Mouse (Mus musculus): ENCODE measurements around the gene Tomm40l. TPM values are rescaled to one million over a fixed set of nuclear protein-coding genes. Genes with fewer than 3 reads are reported as not detected.

Tomm40l gene
- polyA plus RNA-seq, 1 experiment from 2014 or later: 11.8 TPM

- no peak overlapping the region for H3K9ac ChIP-seq (ENCODE audit: low read depth, low read length)
- peaks cover 10% of the 10 kb centered on the region for H3K4me1 ChIP-seq (ENCODE audit: control insufficient read depth, low read depth, low read length)
- H3K4me2 ChIP-seq (ENCODE audit: low read depth, low read length): no peak overlapping the region
- WGBS (ENCODE audit: insufficient replicate concordance): 57% methylated on average over 3 of the region's 3 CpGs
- H3K27me3 ChIP-seq (ENCODE audit: control insufficient read depth, insufficient read depth, low read depth, low read length): peaks cover 13% of the 10 kb centered on the region
- no peaks in the 10 kb centered on the region for H3K36me3 ChIP-seq (ENCODE audit: control insufficient read depth, insufficient read depth)
- H3K9me3 ChIP-seq (replicated peaks; ENCODE audit: control insufficient read depth, low read length): no peaks in the 10 kb centered on the region
- no peak overlapping the region for H3K4me3 ChIP-seq (ENCODE audit: low read depth, low read length)
- H3K27ac ChIP-seq (ENCODE audit: low read length): no peak overlapping the region
- no peak for ATAC-seq (ENCODE audit: low read depth)
Measured at GRCm38 (mm10) chr1:171263666-171264461, 41.5 kb upstream of the Tomm40l start.

DNA sequence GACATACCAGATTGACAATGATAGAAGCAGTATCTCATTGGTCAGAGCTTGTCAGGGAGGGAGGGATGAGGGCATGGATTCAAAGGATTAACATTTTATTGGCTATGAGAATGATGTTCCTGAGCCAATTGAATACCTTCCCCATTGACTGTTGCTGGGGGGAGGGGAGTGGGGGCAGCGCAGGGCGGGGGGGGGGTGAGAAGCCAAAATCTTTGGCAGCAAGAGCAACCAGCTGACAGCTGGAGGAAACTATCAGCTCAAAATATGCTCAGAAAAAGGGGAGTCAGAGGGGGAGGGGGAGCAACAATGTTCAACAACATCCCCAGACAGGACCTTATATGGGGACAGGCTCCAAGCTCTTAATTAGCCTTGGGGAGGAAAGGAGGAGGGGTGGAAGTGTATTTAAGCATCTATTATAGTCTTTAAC, 40.9 kb upstream of the Tomm40l start:
- H3K4me3 ChIP-seq (ENCODE audit: low read depth, low read length): no peak overlapping the region
- peaks cover 7% of the 10 kb centered on the region for H3K4me1 ChIP-seq (ENCODE audit: control insufficient read depth, low read depth, low read length)
- H3K36me3 ChIP-seq (ENCODE audit: control insufficient read depth, insufficient read depth): no peaks in the 10 kb centered on the region
- H3K27ac ChIP-seq (ENCODE audit: low read length): no peak overlapping the region
- peak overlapping the region; percentile 10; the same call in 1 of the 2 replicates for H3K4me2 ChIP-seq (ENCODE audit: low read depth, low read length)
- no peaks in the 10 kb centered on the region for H3K9me3 ChIP-seq (replicated peaks; ENCODE audit: control insufficient read depth, low read length)
- H3K9ac ChIP-seq (ENCODE audit: low read depth, low read length): no peak overlapping the region
- WGBS (ENCODE audit: insufficient replicate concordance): 0% methylated on average over 2 of the region's 2 CpGs
- peaks cover 16% of the 10 kb centered on the region for H3K27me3 ChIP-seq (ENCODE audit: control insufficient read depth, insufficient read depth, low read depth, low read length)
- peak; percentile 48 for ATAC-seq (ENCODE audit: low read depth)

GRCm38 (mm10) chr1:171262594-171263130, 40.3 kb upstream of the Tomm40l start:
- no peak overlapping the region for H3K9ac ChIP-seq (ENCODE audit: low read depth, low read length)
- peak overlapping the region; percentile 28; the same call in 1 of the 2 replicates for H3K27ac ChIP-seq (ENCODE audit: low read length)
- H3K4me2 ChIP-seq (ENCODE audit: low read depth, low read length): peak overlapping the region; percentile 10
- peaks cover 7% of the 10 kb centered on the region for H3K4me1 ChIP-seq (ENCODE audit: control insufficient read depth, low read depth, low read length)
- H3K36me3 ChIP-seq (ENCODE audit: control insufficient read depth, insufficient read depth): no peaks in the 10 kb centered on the region
- peaks cover 16% of the 10 kb centered on the region for H3K27me3 ChIP-seq (ENCODE audit: control insufficient read depth, insufficient read depth, low read depth, low read length)
- H3K9me3 ChIP-seq (replicated peaks; ENCODE audit: control insufficient read depth, low read length): no peaks in the 10 kb centered on the region
- 2% methylated on average over 8 of the region's 8 CpGs for WGBS (ENCODE audit: insufficient replicate concordance)
- H3K4me3 ChIP-seq (ENCODE audit: low read depth, low read length): no peak overlapping the region
- ATAC-seq (ENCODE audit: low read depth): peak; percentile 26

DNA sequence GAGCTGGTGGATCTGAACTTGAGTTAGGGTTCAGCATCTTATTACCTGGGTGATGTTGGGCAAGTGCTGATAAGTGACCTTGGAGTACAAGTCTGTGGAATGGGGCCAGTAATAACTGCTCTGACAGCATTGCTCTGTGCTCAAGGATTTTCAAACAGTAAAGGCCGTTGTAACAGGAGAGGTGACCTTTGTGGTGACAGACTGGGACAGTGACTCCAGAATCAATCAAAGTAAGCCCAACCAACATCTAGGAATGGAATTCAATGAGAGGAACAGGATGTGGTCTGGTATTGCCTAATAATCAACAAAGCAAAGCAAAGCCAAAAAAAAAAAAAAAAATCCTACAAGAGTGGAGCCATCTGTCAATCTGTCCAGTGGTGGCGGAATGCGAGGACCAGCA, 38.0 kb upstream of the Tomm40l start:
- Histone ChIP-seq H3K9ac (ENCODE audit: low read depth, low read length) (no peak overlapping the region), H3K9me3 (replicated peaks; ENCODE audit: control insufficient read depth, low read length) (no peaks in the 10 kb centered on the region), H3K4me2 (ENCODE audit: low read depth, low read length) (no peak overlapping the region), H3K4me1 (ENCODE audit: control insufficient read depth, low read depth, low read length) (peaks cover 4% of the 10 kb centered on the region; the same call in 1 of the 2 replicates), H3K27me3 (ENCODE audit: control insufficient read depth, insufficient read depth, low read depth, low read length) (peaks cover 16% of the 10 kb centered on the region), H3K4me3 (ENCODE audit: low read depth, low read length) (no peak overlapping the region), H3K27ac (ENCODE audit: low read length) (no peak overlapping the region), H3K36me3 (ENCODE audit: control insufficient read depth, insufficient read depth) (no peaks in the 10 kb centered on the region)
- WGBS (ENCODE audit: insufficient replicate concordance): 22% methylated on average over 3 of the region's 3 CpGs
- ATAC-seq (ENCODE audit: low read depth): no peak

DNA sequence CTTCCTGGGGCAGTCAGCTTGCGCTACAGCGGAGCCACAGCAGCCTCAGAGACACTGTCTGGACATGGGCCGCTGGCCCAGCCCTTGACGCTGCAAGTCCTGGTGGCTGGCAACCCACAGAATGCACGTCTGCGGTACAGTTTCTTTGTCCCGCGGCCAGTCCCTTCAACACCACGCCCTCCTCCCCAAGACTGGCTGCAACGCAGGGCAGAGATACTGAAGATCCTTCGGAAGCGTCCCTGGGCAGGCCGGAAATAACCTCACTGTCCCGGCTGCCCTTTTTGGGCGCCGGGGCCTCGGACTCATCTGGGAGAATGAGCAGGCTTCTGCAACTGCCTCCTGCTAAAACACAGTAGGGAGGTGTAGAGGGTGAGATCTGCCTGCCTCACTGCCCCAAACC, 36.6 kb upstream of the Tomm40l start:
- H3K27ac ChIP-seq (ENCODE audit: low read length): no peak overlapping the region
- ATAC-seq (ENCODE audit: low read depth): no peak
- H3K27me3 ChIP-seq (ENCODE audit: control insufficient read depth, insufficient read depth, low read depth, low read length): peaks cover 16% of the 10 kb centered on the region
- peaks cover 4% of the 10 kb centered on the region; the same call in 1 of the 2 replicates for H3K4me1 ChIP-seq (ENCODE audit: control insufficient read depth, low read depth, low read length)
- WGBS (ENCODE audit: insufficient replicate concordance): 63% methylated on average over 17 of the region's 17 CpGs
- H3K4me3 ChIP-seq (ENCODE audit: low read depth, low read length): no peak overlapping the region
- no peaks in the 10 kb centered on the region for H3K9me3 ChIP-seq (replicated peaks; ENCODE audit: control insufficient read depth, low read length)
- no peaks in the 10 kb centered on the region for H3K36me3 ChIP-seq (ENCODE audit: control insufficient read depth, insufficient read depth)
- no peak overlapping the region for H3K4me2 ChIP-seq (ENCODE audit: low read depth, low read length)
- no peak overlapping the region for H3K9ac ChIP-seq (ENCODE audit: low read depth, low read length)

- H3K9ac ChIP-seq (ENCODE audit: low read depth, low read length): no peak overlapping the region
- H3K9me3 ChIP-seq (replicated peaks; ENCODE audit: control insufficient read depth, low read length): no peaks in the 10 kb centered on the region
- H3K27me3 ChIP-seq (ENCODE audit: control insufficient read depth, insufficient read depth, low read depth, low read length): peaks cover 16% of the 10 kb centered on the region
- H3K4me3 ChIP-seq (ENCODE audit: low read depth, low read length): no peak overlapping the region
- ATAC-seq (ENCODE audit: low read depth): no peak
- H3K4me1 ChIP-seq (ENCODE audit: control insufficient read depth, low read depth, low read length): peaks cover 4% of the 10 kb centered on the region; the same call in 1 of the 2 replicates
- 63% methylated on average over 9 of the region's 9 CpGs for WGBS (ENCODE audit: insufficient replicate concordance)
- H3K27ac ChIP-seq (ENCODE audit: low read length): no peak overlapping the region
- H3K4me2 ChIP-seq (ENCODE audit: low read depth, low read length): no peak overlapping the region
- no peaks in the 10 kb centered on the region for H3K36me3 ChIP-seq (ENCODE audit: control insufficient read depth, insufficient read depth)
Measured at GRCm38 (mm10) chr1:171257781-171258180, 35.5 kb upstream of the Tomm40l start.

GRCm38 (mm10) chr1:171256937-171257548, 34.7 kb upstream of the Tomm40l start:
- no peak overlapping the region for H3K4me2 ChIP-seq (ENCODE audit: low read depth, low read length)
- H3K36me3 ChIP-seq (ENCODE audit: control insufficient read depth, insufficient read depth): no peaks in the 10 kb centered on the region
- 51% methylated on average over 15 of the region's 15 CpGs for WGBS (ENCODE audit: insufficient replicate concordance)
- peaks cover 17% of the 10 kb centered on the region for H3K27me3 ChIP-seq (ENCODE audit: control insufficient read depth, insufficient read depth, low read depth, low read length)
- no peak overlapping the region for H3K4me3 ChIP-seq (ENCODE audit: low read depth, low read length)
- no peaks in the 10 kb centered on the region; the same call in 1 of the 2 replicates for H3K4me1 ChIP-seq (ENCODE audit: control insufficient read depth, low read depth, low read length)
- no peak; the same call in 1 of the 2 replicates for ATAC-seq (ENCODE audit: low read depth)
- H3K27ac ChIP-seq (ENCODE audit: low read length): no peak overlapping the region
- H3K9me3 ChIP-seq (replicated peaks; ENCODE audit: control insufficient read depth, low read length): no peaks in the 10 kb centered on the region
- H3K9ac ChIP-seq (ENCODE audit: low read depth, low read length): no peak overlapping the region

GRCm38 (mm10) chr1:171256095-171256818, 33.9 kb upstream of the Tomm40l start:
- Histone ChIP-seq H3K4me3 (ENCODE audit: low read depth, low read length) (no peak overlapping the region), H3K9me3 (replicated peaks; ENCODE audit: control insufficient read depth, low read length) (no peaks in the 10 kb centered on the region), H3K27ac (ENCODE audit: low read length) (no peak overlapping the region), H3K27me3 (ENCODE audit: control insufficient read depth, insufficient read depth, low read depth, low read length) (peaks cover 21% of the 10 kb centered on the region), H3K36me3 (ENCODE audit: control insufficient read depth, insufficient read depth) (no peaks in the 10 kb centered on the region), H3K4me1 (ENCODE audit: control insufficient read depth, low read depth, low read length) (no peaks in the 10 kb centered on the region; the same call in 1 of the 2 replicates), H3K9ac (ENCODE audit: low read depth, low read length) (no peak overlapping the region), H3K4me2 (ENCODE audit: low read depth, low read length) (no peak overlapping the region)
- ATAC-seq (ENCODE audit: low read depth): no peak
- WGBS (ENCODE audit: insufficient replicate concordance): 79% methylated on average over 24 of the region's 24 CpGs
